Mouse (Mus musculus) cerebellum, adult 2 months (tissue): ENCODE results near the gene Cap2. TPM values are rescaled to one million over a fixed set of nuclear protein-coding genes. Genes with fewer than 3 reads are reported as not detected.

Experiments
- DNase-seq, 2 experiments: peaks; one replicate each; pipeline ENCODE4 v3.0.0; 2021
- H3K27ac ChIP-seq: fragments of 200-500 bp; 2 replicates; pipeline ENCODE4 v1.5.1; 2012; ENCODE audit warnings: low read length, control low read depth, inconsistent platforms; ENCODE audit not compliant: insufficient read depth
- H3K27me3 ChIP-seq: fragments of 200-500 bp; 2 replicates; pipeline ENCODE4 v1.6.1; 2012; ENCODE audit warnings: inconsistent platforms, mild to moderate bottlenecking, low read length, moderate library complexity; ENCODE audit not compliant: control insufficient read depth, insufficient read depth
- H3K4me1 ChIP-seq: fragments of 200-500 bp; 2 replicates; pipeline ENCODE4 v1.6.1; 2011; ENCODE audit warnings: low read length; ENCODE audit not compliant: control insufficient read depth, insufficient read depth
- H3K4me3 ChIP-seq: fragments of 200-500 bp; replicated peaks from 2 replicates; pipeline ENCODE3; 2011; ENCODE audit warnings: mild to moderate bottlenecking, low read depth, low read length, control low read depth; ENCODE audit not compliant: insufficient read depth
- CTCF ChIP-seq: fragments of 200-500 bp; IDR thresholded peaks from 2 replicates; pipeline ENCODE4 v1.5.1; 2011; ENCODE audit warnings: low read depth, mild to moderate bottlenecking, control low read depth, low read length, moderate library complexity, borderline replicate concordance; ENCODE audit not compliant: insufficient read depth
- POLR2A ChIP-seq: fragments of 200-500 bp; IDR thresholded peaks from 2 replicates; pipeline ENCODE4 v1.6.1; 2011; ENCODE audit warnings: low read length, control low read depth, borderline replicate concordance; ENCODE audit not compliant: insufficient read depth
- WGBS: fragments of 180-500 bp; shearing (Covaris S2); methylation state at CpG from one replicate; pipeline ENCODE4 v1.1.7; 2018; 5-methylcytosine and 5-hydroxymethylcytosine counted together
- polyA plus RNA-seq: library from polyadenylated mRNA; depleted of rRNA; stranded (reverse); fragments of >200 nt; gene quantifications from 2 replicates; pipeline ENCODE4 v1.2.3, GENCODE M21; 2012

Gene Cap2
- polyA plus RNA-seq, 1 experiment: 80.4 TPM

- Histone ChIP-seq H3K4me1 (peaks cover 2% of the 10 kb centered on the region), H3K4me3 (no peak overlapping the region), H3K27me3 (no peaks in the 10 kb centered on the region), H3K27ac (no peak overlapping the region)
- TF ChIP-seq POLR2A (no peak), CTCF (no peak)
- DNase-seq: no peak
- 91% methylated on average over 10 of the region's 10 CpGs for WGBS
Measured at GRCm38 (mm10) chr13:46550627-46551026, 49.0 kb downstream of the Cap2 start.

- WGBS: 65% methylated on average over 9 of the region's 9 CpGs
- DNase-seq: no peak
- H3K27ac ChIP-seq: no peak overlapping the region; the same call in 1 of the 2 replicates
- H3K27me3 ChIP-seq: no peaks in the 10 kb centered on the region
- no peaks in the 10 kb centered on the region for H3K4me1 ChIP-seq
- TF ChIP-seq POLR2A: no peak
- TF ChIP-seq CTCF: no peak
- no peak overlapping the region for H3K4me3 ChIP-seq
Measured at GRCm38 (mm10) chr13:46554736-46555135, 53.1 kb downstream of the Cap2 start.

GRCm38 (mm10) chr13:46565913-46566312, 64.3 kb downstream of the Cap2 start:
- no peak for DNase-seq
- Histone ChIP-seq H3K4me3 (no peak overlapping the region), H3K27me3 (no peaks in the 10 kb centered on the region), H3K4me1 (peaks cover 5% of the 10 kb centered on the region), H3K27ac (no peak overlapping the region)
- 88% methylated on average over 5 of the region's 5 CpGs for WGBS
- TF ChIP-seq CTCF (no peak), POLR2A (no peak)

GRCm38 (mm10) chr13:46569469-46569868, 67.8 kb downstream of the Cap2 start:
- no peaks in the 10 kb centered on the region for H3K27me3 ChIP-seq
- DNase-seq: no peak
- 93% methylated on average over 8 of the region's 8 CpGs for WGBS
- H3K27ac ChIP-seq: no peak overlapping the region
- TF ChIP-seq POLR2A: no peak
- no peak for TF ChIP-seq CTCF
- H3K4me1 ChIP-seq: no peaks in the 10 kb centered on the region
- no peak overlapping the region for H3K4me3 ChIP-seq

- Histone ChIP-seq H3K4me3 (peak overlapping the region; percentile 44), H3K27me3 (no peaks in the 10 kb centered on the region), H3K4me1 (no peaks in the 10 kb centered on the region), H3K27ac (peak overlapping the region; percentile 63)
- DNase-seq: peak; percentile 65 to 68
- 6% methylated on average over 12 of the region's 12 CpGs for WGBS
- TF ChIP-seq POLR2A: 0 out of 2 replicates have a peak, but pooled peaks have one; percentile 17
- TF ChIP-seq CTCF: no peak
Measured at GRCm38 (mm10) chr13:46571141-46571592, 69.5 kb downstream of the Cap2 start.

- TF ChIP-seq CTCF (no peak), POLR2A (0 out of 2 replicates have a peak, but pooled peaks have one; percentile 19)
- H3K27ac ChIP-seq: peak overlapping the region; percentile 34; the same call in 1 of the 2 replicates
- WGBS: 5% methylated on average over 11 of the region's 11 CpGs
- DNase-seq: peak; percentile 81 to 92
- H3K4me3 ChIP-seq: peak overlapping the region; percentile 47
- H3K27me3 ChIP-seq: no peaks in the 10 kb centered on the region
- no peaks in the 10 kb centered on the region for H3K4me1 ChIP-seq
Measured at GRCm38 (mm10) chr13:46571961-46572647, 70.5 kb downstream of the Cap2 start.

GRCm38 (mm10) chr13:46572648-46573163, 71.1 kb downstream of the Cap2 start:
- 45% methylated on average over 9 of the region's 9 CpGs for WGBS
- Histone ChIP-seq H3K27me3 (no peaks in the 10 kb centered on the region), H3K4me1 (no peaks in the 10 kb centered on the region), H3K4me3 (no peak overlapping the region), H3K27ac (no peak overlapping the region)
- DNase-seq: no peak
- no peak for TF ChIP-seq POLR2A
- TF ChIP-seq CTCF: no peak

- H3K27me3 ChIP-seq: no peaks in the 10 kb centered on the region
- H3K4me3 ChIP-seq: no peak overlapping the region
- H3K27ac ChIP-seq: no peak overlapping the region
- 94% methylated on average over 5 of the region's 5 CpGs for WGBS
- no peaks in the 10 kb centered on the region for H3K4me1 ChIP-seq
- no peak for DNase-seq
- TF ChIP-seq POLR2A: no peak
- TF ChIP-seq CTCF: no peak
Measured at GRCm38 (mm10) chr13:46574201-46574600, 72.6 kb downstream of the Cap2 start.
